Mouse (Mus musculus) limb, embryonic 11.5 days (tissue): ENCODE results near the gene Fbxl22. TPM values are rescaled to one million over a fixed set of nuclear protein-coding genes. Genes with fewer than 3 reads are reported as not detected.

Source experiments
- ATAC-seq: fragments of 200-750 bp; cut with Nextera tagmentation; 2 replicates; pipeline ENCODE4 v1.8.0; 2017; ENCODE audit warnings: low read depth; ENCODE audit not compliant: insufficient number of reproducible peaks, low FRiP score, low TSS enrichment
- DNase-seq: peaks from one replicate; pipeline ENCODE4 v3.0.0-alpha.2; 2015; ENCODE audit warnings: low spot score
- H3K27ac ChIP-seq: fragments of 300-500 bp; sonication (generic); replicated peaks from 2 replicates; pipeline ENCODE4 v1.5.1; 2014; ENCODE audit warnings: low read depth, mild to moderate bottlenecking, low read length
- H3K27me3 ChIP-seq: fragments of 300-500 bp; sonication (generic); 2 replicates; pipeline ENCODE4 v1.6.1; 2014; ENCODE audit warnings: mild to moderate bottlenecking, low read length, mixed read lengths; ENCODE audit not compliant: control insufficient read depth, insufficient read depth
- H3K36me3 ChIP-seq: fragments of 300-500 bp; sonication (generic); 2 replicates; pipeline ENCODE4 v1.6.1; 2014; ENCODE audit warnings: mild to moderate bottlenecking, low read length, moderate library complexity, mixed read lengths; ENCODE audit not compliant: control insufficient read depth, insufficient read depth
- H3K4me1 ChIP-seq: fragments of 300-500 bp; sonication (generic); 2 replicates; pipeline ENCODE4 v1.6.1; 2014; ENCODE audit warnings: low read length, mixed read lengths; ENCODE audit not compliant: control insufficient read depth, insufficient read depth
- H3K4me2 ChIP-seq: fragments of 300-500 bp; sonication (generic); 2 replicates; pipeline ENCODE4 v1.6.1; 2014; ENCODE audit warnings: low read depth, mild to moderate bottlenecking, moderate library complexity; ENCODE audit not compliant: severe bottlenecking
- H3K4me3 ChIP-seq: fragments of 300-500 bp; sonication (generic); 2 replicates; pipeline ENCODE4 v1.5.1; 2014; ENCODE audit warnings: low read depth, low read length
- H3K9ac ChIP-seq: fragments of 300-500 bp; sonication (generic); 2 replicates; pipeline ENCODE4 v1.6.1; 2014; ENCODE audit warnings: mild to moderate bottlenecking, low read length
- H3K9me3 ChIP-seq: fragments of 300-500 bp; sonication (generic); 2 replicates; pipeline ENCODE4 v1.6.1; 2016; ENCODE audit warnings: low read length; ENCODE audit not compliant: control insufficient read depth
- WGBS: fragments of 180-500 bp; shearing (Covaris S2); extraction: QIAGEN DNeasy Blood & Tissue Kit; methylation state at CpG from one replicate; pipeline ENCODE4 v1.1.7; 2014; 5-methylcytosine and 5-hydroxymethylcytosine counted together
- polyA plus RNA-seq: library from polyadenylated mRNA; unstranded; fragments of >200 nt; fragmentation: Nextera tagmentation; extraction: Ambion mirVana; gene quantifications from 2 replicates; pipeline ENCODE4 v1.2.1, GENCODE M21; 2014

Fbxl22 gene
- polyA plus RNA-seq, 1 experiment from 2014 or later, result 1.5 TPM

GRCm38 (mm10) chr9:66505141-66505917 is 9.1 kb downstream of the Fbxl22 start:
- DNase-seq (no peak), ATAC-seq (no peak)
- Histone ChIP-seq H3K9ac (no peak overlapping the region), H3K4me1 (peaks cover 2% of the 10 kb centered on the region; the same call in 1 of the 2 replicates), H3K27ac (no peak overlapping the region), H3K27me3 (no peaks in the 10 kb centered on the region), H3K4me2 (no peak overlapping the region), H3K4me3 (no peak overlapping the region), H3K36me3 (peaks cover 32% of the 10 kb centered on the region), H3K9me3 (no peaks in the 10 kb centered on the region)
- WGBS, result 78% methylated on average over 9 of the region's 9 CpGs

- H3K4me1 ChIP-seq, result no peaks in the 10 kb centered on the region
Measured at GRCm38 (mm10) chr9:66504518-66504917, 9.9 kb downstream of the Fbxl22 start.

GRCm38 (mm10) chr9:66503879-66504411 is 10.4 kb downstream of the Fbxl22 start:
- Histone ChIP-seq H3K4me1 (no peaks in the 10 kb centered on the region), H3K4me2 (no peak overlapping the region), H3K9me3 (no peaks in the 10 kb centered on the region), H3K27ac (no peak overlapping the region), H3K36me3 (peaks cover 32% of the 10 kb centered on the region), H3K9ac (no peak overlapping the region), H3K4me3 (no peak overlapping the region), H3K27me3 (no peaks in the 10 kb centered on the region)
- no peak for DNase-seq
- WGBS, result 86% methylated on average over 4 of the region's 4 CpGs
- ATAC-seq, result no peak

More at GRCm38 (mm10) chr9:66504518-66504917, 9.9 kb downstream of the Fbxl22 start:
- Histone ChIP-seq H3K9me3 (no peaks in the 10 kb centered on the region), H3K4me2 (no peak overlapping the region), H3K27ac (no peak overlapping the region), H3K27me3 (no peaks in the 10 kb centered on the region), H3K4me3 (no peak overlapping the region), H3K9ac (no peak overlapping the region), H3K36me3 (peaks cover 34% of the 10 kb centered on the region)
- 92% methylated on average over 13 of the region's 13 CpGs for WGBS
- no peak for DNase-seq
- ATAC-seq, result no peak

DNA sequence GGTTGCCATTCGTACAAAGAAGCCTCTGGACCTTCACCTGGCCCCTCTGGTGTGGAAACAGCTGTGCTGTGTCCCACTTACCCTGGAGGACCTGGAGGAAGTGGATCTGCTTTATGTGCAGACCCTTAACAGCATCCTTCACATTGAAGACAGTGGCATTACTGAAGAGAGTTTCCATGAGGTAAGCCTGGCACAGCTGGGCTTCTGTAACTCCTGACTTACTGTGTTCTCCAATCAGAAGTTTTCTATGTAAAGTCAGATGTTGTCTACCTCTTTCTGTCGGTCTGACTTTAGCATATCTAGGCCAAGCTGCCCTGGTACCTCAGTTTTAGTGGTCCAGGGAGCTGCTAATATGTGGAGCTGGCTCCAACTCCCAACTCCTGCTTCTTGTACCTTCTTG is 13.1 kb downstream of the Fbxl22 start:
- Histone ChIP-seq H3K9me3 (no peaks in the 10 kb centered on the region), H3K9ac (no peak overlapping the region), H3K27ac (no peak overlapping the region), H3K4me1 (no peaks in the 10 kb centered on the region), H3K27me3 (no peaks in the 10 kb centered on the region), H3K36me3 (peaks cover 26% of the 10 kb centered on the region), H3K4me3 (no peak overlapping the region), H3K4me2 (no peak overlapping the region)
- DNase-seq (no peak), ATAC-seq (no peak)
- WGBS, result 76% methylated on average over 2 of the region's 2 CpGs

DNA sequence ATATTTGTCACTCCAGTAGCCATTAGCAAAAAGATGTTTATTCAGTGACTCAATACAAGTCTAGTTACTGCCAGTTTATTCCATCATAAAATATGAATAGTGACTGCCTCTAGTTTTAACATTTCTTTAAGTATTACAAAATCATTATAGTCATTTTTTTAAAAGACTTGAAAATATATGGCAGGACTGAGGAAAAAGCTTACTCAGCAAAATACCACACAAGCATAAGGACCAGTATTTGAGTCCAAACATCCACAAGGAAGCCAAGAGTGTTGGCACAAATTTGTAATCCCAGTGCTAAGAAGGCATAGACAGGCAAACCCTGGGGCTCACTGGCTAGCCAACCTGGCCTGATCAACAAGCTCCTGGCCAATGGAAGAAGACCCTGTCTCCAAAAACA is 20.4 kb downstream of the Fbxl22 start:
- Histone ChIP-seq H3K4me2 (no peak overlapping the region), H3K27ac (no peak overlapping the region), H3K27me3 (no peaks in the 10 kb centered on the region), H3K9ac (no peak overlapping the region), H3K4me3 (no peak overlapping the region), H3K9me3 (no peaks in the 10 kb centered on the region), H3K4me1 (no peaks in the 10 kb centered on the region), H3K36me3 (peaks cover 20% of the 10 kb centered on the region; the same call in 1 of the 2 replicates)
- ATAC-seq (no peak), DNase-seq (no peak)

DNA sequence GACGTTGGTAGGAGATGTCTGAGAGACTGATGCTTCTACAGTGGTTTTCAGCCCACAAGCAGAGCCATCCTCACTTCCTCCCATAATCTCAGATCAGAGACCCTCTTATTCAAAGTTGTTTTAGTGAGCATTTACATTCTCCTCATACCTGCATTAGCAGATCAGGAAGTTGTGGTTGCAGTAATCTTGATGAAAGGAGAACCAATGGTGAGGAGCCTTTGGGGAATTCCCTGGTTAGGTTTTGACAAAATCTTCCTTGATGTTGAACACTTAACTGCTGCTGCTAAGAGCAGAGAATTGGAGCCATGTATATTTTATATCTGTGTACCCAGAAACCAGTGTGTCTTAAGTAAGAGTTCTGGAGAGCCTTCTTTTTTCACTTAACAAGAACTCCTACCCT is 22.0 kb downstream of the Fbxl22 start:
- peaks cover 18% of the 10 kb centered on the region for H3K36me3 ChIP-seq
- ATAC-seq, result no peak

GRCm38 (mm10) chr9:66488786-66489185 is 25.6 kb downstream of the Fbxl22 start:
- no peaks in the 10 kb centered on the region for H3K9me3 ChIP-seq
- ATAC-seq (no peak), DNase-seq (no peak)
- no peak overlapping the region for H3K4me2 ChIP-seq
- no peak overlapping the region for H3K9ac ChIP-seq
- peaks cover 10% of the 10 kb centered on the region for H3K36me3 ChIP-seq
- H3K27me3 ChIP-seq, result no peaks in the 10 kb centered on the region
- no peak overlapping the region for H3K27ac ChIP-seq
- H3K4me3 ChIP-seq, result no peak overlapping the region
- no peaks in the 10 kb centered on the region for H3K4me1 ChIP-seq

More for the DNA sequence above, 22.0 kb downstream of the Fbxl22 start:
- Histone ChIP-seq H3K27ac (no peak overlapping the region), H3K4me2 (no peak overlapping the region), H3K9ac (no peak overlapping the region), H3K27me3 (no peaks in the 10 kb centered on the region), H3K4me1 (no peaks in the 10 kb centered on the region), H3K9me3 (no peaks in the 10 kb centered on the region), H3K4me3 (no peak overlapping the region)
- 93% methylated on average over 1 of the region's 1 CpGs for WGBS
- DNase-seq, result no peak

GRCm38 (mm10) chr9:66483429-66483828 is 31.0 kb downstream of the Fbxl22 start:
- 88% methylated on average over 3 of the region's 3 CpGs for WGBS
- no peaks in the 10 kb centered on the region for H3K9me3 ChIP-seq
- H3K9ac ChIP-seq, result no peak overlapping the region
- no peaks in the 10 kb centered on the region for H3K4me1 ChIP-seq
- H3K4me2 ChIP-seq, result no peak overlapping the region
- H3K27ac ChIP-seq, result no peak overlapping the region
- no peak for DNase-seq
- no peak for ATAC-seq
- H3K4me3 ChIP-seq, result no peak overlapping the region
- no peaks in the 10 kb centered on the region for H3K27me3 ChIP-seq
- H3K36me3 ChIP-seq, result peaks cover 10% of the 10 kb centered on the region
